Mouse (Mus musculus): ENCODE data around the gene Josd1.
A peak's percentile ranks its signal among the peaks of the same experiment; 100 is the strongest.

GRCm38 (mm10) chr15:79684616-79685015 lies 3.1 kb downstream of the Josd1 start:
- no peak for TF ChIP-seq POLR2A (IDR thresholded peaks at IDR 0.05; ENCODE audit: low read depth, low read length)
- no peak for TF ChIP-seq MYC (IDR thresholded peaks at IDR 0.05; ENCODE audit: low read depth, low read length)
- no peak for TF ChIP-seq CTCF (conservative IDR thresholded peaks at IDR 0.05 in 1 of 2, IDR thresholded peaks at IDR 0.05 in 1 of 2; ENCODE audit: low read depth in 2 of 2, low read length in 2 of 2)
- TF ChIP-seq ZKSCAN1 (IDR thresholded peaks at IDR 0.05; ENCODE audit: borderline replicate concordance, low read depth, low read length): no peak
- no peak for TF ChIP-seq EP300 (IDR thresholded peaks at IDR 0.05; ENCODE audit: low read length)
- no peak for TF ChIP-seq E2F4 (IDR thresholded peaks at IDR 0.05; ENCODE audit: insufficient replicate concordance, low read depth, low read length)
- TF ChIP-seq USF2 (conservative IDR thresholded peaks at IDR 0.05; ENCODE audit: low read depth, low read length): no peak
- no peak for TF ChIP-seq MAX (IDR thresholded peaks at IDR 0.05; ENCODE audit: low read length)
- TF ChIP-seq UBTF (IDR thresholded peaks at IDR 0.05; ENCODE audit: low read depth, low read length): 0 out of 2 replicates have a peak, but pooled peaks have one; percentile 53
- TF ChIP-seq JUND (conservative IDR thresholded peaks at IDR 0.05; ENCODE audit: low read depth, low read length): no peak
- TF ChIP-seq MAFK (IDR thresholded peaks at IDR 0.05; ENCODE audit: insufficient replicate concordance, low read length): no peak
- no peak for TF ChIP-seq CHD2 (IDR thresholded peaks at IDR 0.05; ENCODE audit: low read length)
- TF ChIP-seq TBP (conservative IDR thresholded peaks at IDR 0.05; ENCODE audit: low read depth, low read length): no peak

Data from CH12.LX (cell line).